Mouse (Mus musculus): Measurements from ENCODE around the gene Ftl1.

- no peak for TF ChIP-seq GATA1 (IDR thresholded peaks at IDR 0.05; ENCODE audit: borderline replicate concordance, low read length)
- TF ChIP-seq FLI1 (IDR thresholded peaks at IDR 0.05; ENCODE audit: low read length), result no peak
Measured at GRCm38 (mm10) chr7:45481374-45481927, 21.8 kb upstream of the Ftl1 start, which contains the start of gene Tulp2.
